Mouse (Mus musculus): ENCODE results near the gene Taf4. TPM values are rescaled to one million over a fixed set of nuclear protein-coding genes. Genes with fewer than 3 reads are reported as not detected.

Taf4 gene
- polyA plus RNA-seq, 1 experiment from 2014 or later: 4.5 TPM

- no peaks in the 10 kb centered on the region for H3K36me3 ChIP-seq
- ATAC-seq: peak; percentile 46
- no peak overlapping the region for H3K9ac ChIP-seq (replicated peaks)
- no peak overlapping the region for H3K27ac ChIP-seq
- 5% methylated on average over 3 of the region's 3 CpGs for WGBS
- no peak overlapping the region for H3K4me2 ChIP-seq (replicated peaks)
- no peaks in the 10 kb centered on the region for H3K9me3 ChIP-seq
- peaks cover 7% of the 10 kb centered on the region for H3K4me1 ChIP-seq (replicated peaks)
- H3K27me3 ChIP-seq: peaks cover 4% of the 10 kb centered on the region; the same call in 1 of the 2 replicates
- no peak overlapping the region for H3K4me3 ChIP-seq (replicated peaks)
Measured at GRCm38 (mm10) chr2:179875147-179875546, 101.3 kb downstream of the Taf4 start.

GRCm38 (mm10) chr2:179873315-179873714 lies 103.1 kb downstream of the Taf4 start:
- no peak overlapping the region for H3K27ac ChIP-seq
- ATAC-seq: no peak
- H3K9me3 ChIP-seq: no peaks in the 10 kb centered on the region
- H3K9ac ChIP-seq (replicated peaks): no peak overlapping the region
- peaks cover 15% of the 10 kb centered on the region for H3K4me1 ChIP-seq (replicated peaks)
- H3K27me3 ChIP-seq: peaks cover 4% of the 10 kb centered on the region
- WGBS: 53% methylated on average over 5 of the region's 5 CpGs
- H3K4me2 ChIP-seq (replicated peaks): no peak overlapping the region
- H3K36me3 ChIP-seq: no peaks in the 10 kb centered on the region
- no peak overlapping the region for H3K4me3 ChIP-seq (replicated peaks)

GRCm38 (mm10) chr2:179872724-179873123 lies 103.7 kb downstream of the Taf4 start:
- Histone ChIP-seq H3K27me3 (peaks cover 4% of the 10 kb centered on the region), H3K4me2 (replicated peaks) (no peak overlapping the region), H3K36me3 (no peaks in the 10 kb centered on the region), H3K9me3 (no peaks in the 10 kb centered on the region), H3K9ac (replicated peaks) (no peak overlapping the region), H3K4me1 (replicated peaks) (peaks cover 15% of the 10 kb centered on the region), H3K4me3 (replicated peaks) (no peak overlapping the region), H3K27ac (no peak overlapping the region)
- 65% methylated on average over 5 of the region's 5 CpGs for WGBS
- ATAC-seq: peak; percentile 48

- 16% methylated on average over 2 of the region's 2 CpGs for WGBS
- peaks cover 15% of the 10 kb centered on the region for H3K4me1 ChIP-seq (replicated peaks)
- no peaks in the 10 kb centered on the region for H3K9me3 ChIP-seq
- peaks cover 4% of the 10 kb centered on the region for H3K27me3 ChIP-seq
- H3K4me2 ChIP-seq (replicated peaks): no peak overlapping the region
- ATAC-seq: 0 out of 2 replicates have a peak, but pooled peaks have one; percentile 46
- no peak overlapping the region for H3K27ac ChIP-seq
- no peak overlapping the region for H3K9ac ChIP-seq (replicated peaks)
- H3K36me3 ChIP-seq: no peaks in the 10 kb centered on the region
- H3K4me3 ChIP-seq (replicated peaks): no peak overlapping the region
Measured at GRCm38 (mm10) chr2:179869871-179870270, 106.6 kb downstream of the Taf4 start.

GRCm38 (mm10) chr2:179867669-179868068 lies 108.8 kb downstream of the Taf4 start:
- no peak overlapping the region for H3K4me3 ChIP-seq (replicated peaks)
- peaks cover 4% of the 10 kb centered on the region for H3K27me3 ChIP-seq
- ATAC-seq: no peak
- H3K36me3 ChIP-seq: no peaks in the 10 kb centered on the region
- H3K9me3 ChIP-seq: no peaks in the 10 kb centered on the region
- 76% methylated on average over 3 of the region's 3 CpGs for WGBS
- H3K27ac ChIP-seq: no peak overlapping the region
- no peak overlapping the region for H3K9ac ChIP-seq (replicated peaks)
- peaks cover 20% of the 10 kb centered on the region for H3K4me1 ChIP-seq (replicated peaks)
- no peak overlapping the region for H3K4me2 ChIP-seq (replicated peaks)

- no peak for ATAC-seq
- no peaks in the 10 kb centered on the region; the same call in 1 of the 2 replicates for H3K27me3 ChIP-seq
- H3K36me3 ChIP-seq: 0 out of 2 replicates have a peak, but pooled peaks cover 5% of the 10 kb centered on the region
- H3K9me3 ChIP-seq: no peaks in the 10 kb centered on the region
- WGBS: 76% methylated on average over 5 of the region's 5 CpGs
- H3K4me1 ChIP-seq (replicated peaks): peaks cover 13% of the 10 kb centered on the region
- H3K9ac ChIP-seq (replicated peaks): no peak overlapping the region
- no peak overlapping the region for H3K4me2 ChIP-seq (replicated peaks)
- H3K4me3 ChIP-seq (replicated peaks): no peak overlapping the region
- no peak overlapping the region for H3K27ac ChIP-seq
Measured at GRCm38 (mm10) chr2:179865097-179865496, 111.3 kb downstream of the Taf4 start.

GRCm38 (mm10) chr2:179863266-179863665 lies 113.2 kb downstream of the Taf4 start:
- H3K27me3 ChIP-seq: no peaks in the 10 kb centered on the region; the same call in 1 of the 2 replicates
- 77% methylated on average over 3 of the region's 3 CpGs for WGBS
- H3K4me3 ChIP-seq (replicated peaks): no peak overlapping the region
- no peak overlapping the region for H3K27ac ChIP-seq
- H3K9ac ChIP-seq (replicated peaks): no peak overlapping the region
- H3K4me2 ChIP-seq (replicated peaks): no peak overlapping the region
- 0 out of 2 replicates have a peak, but pooled peaks cover 5% of the 10 kb centered on the region for H3K36me3 ChIP-seq
- ATAC-seq: no peak
- H3K4me1 ChIP-seq (replicated peaks): 0 out of 2 replicates have a peak, but pooled peaks cover 5% of the 10 kb centered on the region
- no peaks in the 10 kb centered on the region for H3K9me3 ChIP-seq

GRCm38 (mm10) chr2:179862676-179863075 lies 113.8 kb downstream of the Taf4 start:
- H3K27me3 ChIP-seq: no peaks in the 10 kb centered on the region
- no peak overlapping the region for H3K27ac ChIP-seq
- H3K4me2 ChIP-seq (replicated peaks): no peak overlapping the region
- WGBS: 78% methylated on average over 3 of the region's 3 CpGs
- no peaks in the 10 kb centered on the region for H3K9me3 ChIP-seq
- H3K4me1 ChIP-seq (replicated peaks): 0 out of 2 replicates have a peak, but pooled peaks cover 5% of the 10 kb centered on the region
- no peak for ATAC-seq
- no peak overlapping the region for H3K4me3 ChIP-seq (replicated peaks)
- H3K36me3 ChIP-seq: 0 out of 2 replicates have a peak, but pooled peaks cover 5% of the 10 kb centered on the region
- no peak overlapping the region for H3K9ac ChIP-seq (replicated peaks)

Other genes starting within 250 kb of the Taf4 start
- 20.9 and 24.8 TPM in 2 replicates for gene Lsm14b, start 48.3 kb upstream of the Taf4 start, polyA plus RNA-seq (2015; fragmentation: Nextera tagmentation; extraction: Ambion mirVana)
- 676 and 705 TPM in 2 replicates for gene Psma7, start 65.8 kb upstream of the Taf4 start, polyA plus RNA-seq (2015; fragmentation: Nextera tagmentation; extraction: Ambion mirVana)
- gene Ss18l1, start 65.9 kb upstream of the Taf4 start, polyA plus RNA-seq (2015; fragmentation: Nextera tagmentation; extraction: Ambion mirVana): 51.2 and 54.8 TPM in 2 replicates
- gene Mtg2, start 93.9 kb upstream of the Taf4 start, polyA plus RNA-seq (2015; fragmentation: Nextera tagmentation; extraction: Ambion mirVana): 37.1 and 37.3 TPM in 2 replicates
- 4.4 and 5.1 TPM in 2 replicates for gene Hrh3, start 127.8 kb upstream of the Taf4 start, polyA plus RNA-seq (2015; fragmentation: Nextera tagmentation; extraction: Ambion mirVana)
- 60.6 and 66.1 TPM in 2 replicates for gene Osbpl2, start 142.7 kb upstream of the Taf4 start, polyA plus RNA-seq (2015; fragmentation: Nextera tagmentation; extraction: Ambion mirVana)
- gene Adrm1, start 194.8 kb upstream of the Taf4 start, polyA plus RNA-seq (2015; fragmentation: Nextera tagmentation; extraction: Ambion mirVana): 213 TPM in 2 replicates
- gene Lama5, start 249.2 kb upstream of the Taf4 start, polyA plus RNA-seq (2015; fragmentation: Nextera tagmentation; extraction: Ambion mirVana): 1.4 and 1.7 TPM in 2 replicates